Mouse (Mus musculus): Measurements from ENCODE around the gene Ttll13. TPM values are rescaled to one million over a fixed set of nuclear protein-coding genes. Genes with fewer than 3 reads are reported as not detected.
A peak's percentile ranks its signal among the peaks of the same experiment; 100 is the strongest.

Gene Ttll13
- polyA plus RNA-seq, 1 experiment from 2014 or later: 2.0 TPM

DNA sequence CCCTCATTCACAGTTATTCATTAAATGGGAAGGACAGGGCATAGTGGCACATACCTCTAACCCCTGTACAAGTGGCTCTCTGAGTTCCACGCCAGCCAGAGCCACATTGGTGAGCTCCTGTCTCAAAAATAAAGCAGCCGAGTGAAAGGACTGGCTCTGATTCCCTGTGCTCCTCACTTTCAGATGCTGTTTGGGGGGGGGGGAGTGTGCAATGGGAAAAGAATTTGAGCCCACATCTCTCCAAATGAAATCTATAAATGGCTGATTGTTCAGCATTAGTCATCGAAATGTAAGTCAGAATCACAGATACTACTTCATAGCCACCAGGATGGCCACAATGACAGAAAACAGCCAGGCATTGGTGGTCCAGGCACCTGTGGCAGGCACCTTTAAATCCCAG, 50.9 kb downstream of the Ttll13 start:
- WGBS: 84% methylated on average over 3 of the region's 3 CpGs
- Histone ChIP-seq H3K36me3 (peaks cover 7% of the 10 kb centered on the region; the same call in 1 of the 2 replicates), H3K4me2 (replicated peaks) (no peak overlapping the region), H3K27me3 (no peaks in the 10 kb centered on the region), H3K9ac (replicated peaks) (0 out of 2 replicates have a peak overlapping the region, but pooled peaks have one; percentile 23), H3K4me1 (replicated peaks) (peaks cover 22% of the 10 kb centered on the region), H3K4me3 (replicated peaks) (no peak overlapping the region), H3K27ac (no peak overlapping the region), H3K9me3 (no peaks in the 10 kb centered on the region)
- no peak for ATAC-seq

DNA sequence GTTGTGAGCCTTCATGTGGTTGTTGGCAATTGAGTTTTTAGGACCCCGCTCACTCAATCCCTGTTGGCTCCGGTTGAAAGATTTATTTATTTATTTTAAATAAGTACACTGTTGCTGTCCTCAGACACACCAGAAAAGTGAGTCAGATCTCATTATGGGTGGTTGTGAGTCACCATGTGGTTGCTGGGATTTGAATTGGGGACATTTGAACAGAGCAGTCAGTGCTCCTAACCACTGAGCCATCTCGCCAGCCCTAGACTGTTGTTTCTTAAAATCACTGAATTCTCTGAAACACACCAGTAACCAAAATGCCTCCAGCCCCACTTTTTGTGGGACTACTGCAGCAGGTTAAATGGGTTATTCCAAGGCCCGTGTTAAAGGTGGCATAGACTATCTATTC, 52.6 kb downstream of the Ttll13 start:
- H3K4me3 ChIP-seq (replicated peaks): no peak overlapping the region
- H3K4me1 ChIP-seq (replicated peaks): peaks cover 22% of the 10 kb centered on the region
- peaks cover 7% of the 10 kb centered on the region; the same call in 1 of the 2 replicates for H3K36me3 ChIP-seq
- ATAC-seq: no peak
- H3K4me2 ChIP-seq (replicated peaks): no peak overlapping the region
- no peaks in the 10 kb centered on the region for H3K9me3 ChIP-seq
- H3K27ac ChIP-seq: no peak overlapping the region
- no peak overlapping the region for H3K9ac ChIP-seq (replicated peaks)
- no peaks in the 10 kb centered on the region for H3K27me3 ChIP-seq
- 98% methylated on average over 4 of the region's 4 CpGs for WGBS

DNA sequence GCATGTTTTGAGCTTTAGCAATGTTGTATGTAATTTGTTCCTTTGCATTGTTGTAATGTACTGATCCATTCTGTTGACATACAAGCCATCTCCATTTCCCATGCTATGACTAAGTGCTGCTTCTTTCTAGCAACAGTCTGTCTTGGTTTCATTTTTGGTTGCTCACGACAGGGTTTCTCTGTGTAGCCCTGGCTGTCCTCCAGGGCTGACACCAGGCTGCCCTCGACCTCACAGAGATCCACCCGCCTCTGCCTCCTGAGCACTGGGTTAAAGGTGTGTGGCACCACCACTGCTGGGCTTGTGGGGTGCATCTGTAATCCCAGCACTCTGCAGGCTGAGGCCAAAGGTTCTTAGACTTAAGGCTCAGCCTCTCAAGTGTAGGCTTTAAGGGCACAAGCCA, 53.4 kb downstream of the Ttll13 start:
- Histone ChIP-seq H3K4me1 (replicated peaks) (peaks cover 21% of the 10 kb centered on the region), H3K27me3 (no peaks in the 10 kb centered on the region), H3K4me3 (replicated peaks) (no peak overlapping the region), H3K4me2 (replicated peaks) (no peak overlapping the region), H3K9me3 (no peaks in the 10 kb centered on the region), H3K36me3 (peaks cover 14% of the 10 kb centered on the region), H3K27ac (no peak overlapping the region), H3K9ac (replicated peaks) (no peak overlapping the region)
- WGBS: 93% methylated on average over 3 of the region's 3 CpGs
- ATAC-seq: no peak

DNA sequence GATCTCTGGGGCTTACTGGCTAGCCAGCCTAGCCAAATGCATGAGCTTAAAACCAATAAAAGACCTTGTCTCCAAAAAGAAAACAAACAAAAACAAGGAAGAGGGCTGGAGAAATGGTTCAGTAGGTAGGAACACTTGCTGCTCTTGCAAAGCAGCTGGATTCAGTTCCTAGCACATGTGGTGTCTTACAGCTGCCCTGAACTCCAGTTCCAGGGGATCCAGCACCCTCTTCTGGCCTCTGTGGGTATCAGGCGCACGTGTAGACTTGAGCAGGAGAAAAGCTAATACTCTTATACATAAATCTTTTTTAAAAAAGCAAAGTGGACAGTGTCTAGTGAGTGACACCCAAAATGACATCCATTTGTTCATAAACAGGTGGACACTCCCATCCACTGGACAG, 55.3 kb downstream of the Ttll13 start:
- peaks cover 6% of the 10 kb centered on the region for H3K4me1 ChIP-seq (replicated peaks)
- H3K36me3 ChIP-seq: peaks cover 32% of the 10 kb centered on the region
- H3K4me2 ChIP-seq (replicated peaks): no peak overlapping the region
- H3K27ac ChIP-seq: no peak overlapping the region
- H3K27me3 ChIP-seq: no peaks in the 10 kb centered on the region
- no peak overlapping the region for H3K4me3 ChIP-seq (replicated peaks)
- H3K9me3 ChIP-seq: no peaks in the 10 kb centered on the region
- H3K9ac ChIP-seq (replicated peaks): no peak overlapping the region
- WGBS: 87% methylated on average over 2 of the region's 2 CpGs
- no peak for ATAC-seq

DNA sequence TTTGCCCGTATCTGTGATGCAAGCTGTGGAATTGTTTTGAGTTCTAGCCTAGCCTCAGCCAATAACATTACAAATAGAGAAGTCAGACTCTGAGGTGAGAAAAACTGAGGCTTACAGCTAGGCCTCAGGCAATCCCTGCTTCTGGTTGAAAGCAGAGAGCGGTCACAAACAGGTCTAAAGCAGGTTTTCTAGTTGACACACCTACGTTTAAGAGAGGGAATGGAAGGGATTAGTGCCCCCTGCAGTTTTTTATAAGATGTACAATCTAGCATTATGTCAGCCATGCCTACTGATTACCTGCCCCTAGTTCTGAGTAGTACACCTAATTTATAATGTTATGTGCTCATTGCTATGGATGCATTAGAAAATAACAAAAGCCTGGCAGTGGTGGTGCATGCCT, 61.6 kb downstream of the Ttll13 start:
- Histone ChIP-seq H3K9me3 (no peaks in the 10 kb centered on the region), H3K4me3 (replicated peaks) (no peak overlapping the region), H3K27me3 (no peaks in the 10 kb centered on the region), H3K4me1 (replicated peaks) (no peaks in the 10 kb centered on the region), H3K36me3 (peaks cover 73% of the 10 kb centered on the region), H3K4me2 (replicated peaks) (no peak overlapping the region), H3K9ac (replicated peaks) (no peak overlapping the region), H3K27ac (no peak overlapping the region)
- WGBS: 84% methylated on average over 3 of the region's 3 CpGs
- no peak for ATAC-seq

Other genes with a start within 250 kb of the Ttll13 start
- 21.3 and 25.1 TPM in 2 replicates for gene Zfp710, start 221.6 kb upstream of the Ttll13 start, polyA plus RNA-seq (2015; fragmentation: Nextera tagmentation; extraction: Ambion mirVana)
- 291 and 296 TPM in 2 replicates for gene Idh2, start 131.0 kb upstream of the Ttll13 start, polyA plus RNA-seq (2015; fragmentation: Nextera tagmentation; extraction: Ambion mirVana)
- 22.8 and 24.0 TPM in 2 replicates for gene Sema4b, start 59.5 kb upstream of the Ttll13 start, polyA plus RNA-seq (2015; fragmentation: Nextera tagmentation; extraction: Ambion mirVana)
- gene Cib1, start 13.6 kb upstream of the Ttll13 start, polyA plus RNA-seq (2015; fragmentation: Nextera tagmentation; extraction: Ambion mirVana): 30.1 and 38.1 TPM in 2 replicates
- 4.2 and 4.3 TPM in 2 replicates for gene Gdpgp1, start 13.5 kb upstream of the Ttll13 start, polyA plus RNA-seq (2015; fragmentation: Nextera tagmentation; extraction: Ambion mirVana)
- gene Ngrn, start 14.8 kb downstream of the Ttll13 start, polyA plus RNA-seq (2015; fragmentation: Nextera tagmentation; extraction: Ambion mirVana): 63.8 and 64.3 TPM in 2 replicates
- 25.1 and 25.2 TPM in 2 replicates for gene Vps33b, start 23.3 kb downstream of the Ttll13 start, polyA plus RNA-seq (2015; fragmentation: Nextera tagmentation; extraction: Ambion mirVana)
- 75.2 and 78.9 TPM in 2 replicates for gene Prc1, start 48.1 kb downstream of the Ttll13 start, polyA plus RNA-seq (2015; fragmentation: Nextera tagmentation; extraction: Ambion mirVana)
- gene Rccd1, start 78.1 kb downstream of the Ttll13 start, polyA plus RNA-seq (2015; fragmentation: Nextera tagmentation; extraction: Ambion mirVana): 13.6 and 16.5 TPM in 2 replicates
- gene Unc45a, start 94.6 kb downstream of the Ttll13 start, polyA plus RNA-seq (2015; fragmentation: Nextera tagmentation; extraction: Ambion mirVana): 52.5 and 58.6 TPM in 2 replicates
- 22.6 and 26.4 TPM in 2 replicates for gene Hddc3, start 96.7 kb downstream of the Ttll13 start, polyA plus RNA-seq (2015; fragmentation: Nextera tagmentation; extraction: Ambion mirVana)
- gene Man2a2, start 125.0 kb downstream of the Ttll13 start, polyA plus RNA-seq (2015; fragmentation: Nextera tagmentation; extraction: Ambion mirVana): 19.4 and 21.3 TPM in 2 replicates
- 3.0 and 5.0 TPM in 2 replicates for gene Fes, start 141.6 kb downstream of the Ttll13 start, polyA plus RNA-seq (2015; fragmentation: Nextera tagmentation; extraction: Ambion mirVana)
- 3.2 and 3.6 TPM in 2 replicates for gene Furin, start 159.1 kb downstream of the Ttll13 start, polyA plus RNA-seq (2015; fragmentation: Nextera tagmentation; extraction: Ambion mirVana)

Measured in midbrain, embryonic 13.5 days (tissue).